19 mouse cellular contexts compared by ENCODE assay signal in genomic region chr15:78700420-78700819, GRCm38 (mm10). TPM values are rescaled to one million over a fixed set of nuclear protein-coding genes. Genes with fewer than 3 reads are reported as not detected.
"Had no signal": no experiment of that assay in that cellular context is flagged by ENCODE, and none has a peak within 500 bp of the region (broad histone marks: within the 10 kb centered on the region; RNA-seq: fewer than 3 reads in every experiment).

No protein-coding gene starts in this region.

- H3K27me3 ChIP-seq: neural tube, embryonic 13.5 days; neural tube, embryonic 15.5 days; stomach, embryonic 15.5 days had no signal

- DNase-seq: retina, postnatal 1 day; right cerebral cortex, adult 18-20 months; right cerebral cortex, postnatal 14 days; right cerebral cortex, postnatal 25 days; right cerebral cortex, postnatal 4 days; spleen, adult 18-20 months; thymus, adult 18-20 months; thymus, adult 2 months; thymus, postnatal 14 days; thymus, postnatal 25 days; thymus, postnatal 36 days; thymus, postnatal 4 days had no signal

- H3K9ac ChIP-seq: neural tube, embryonic 12.5 days; neural tube, embryonic 13.5 days; neural tube, embryonic 15.5 days; stomach, embryonic 15.5 days had no signal

- H3K4me1 ChIP-seq: stomach, embryonic 15.5 days had no signal

- H3K36me3 ChIP-seq: neural tube, embryonic 12.5 days; neural tube, embryonic 13.5 days; neural tube, embryonic 15.5 days; stomach, embryonic 15.5 days had no signal

- H3K9me3 ChIP-seq: neural tube, embryonic 12.5 days; neural tube, embryonic 13.5 days; neural tube, embryonic 15.5 days; stomach, embryonic 15.5 days had no signal

- H3K4me3 ChIP-seq: neural tube, embryonic 12.5 days; neural tube, embryonic 13.5 days; neural tube, embryonic 15.5 days; stomach, embryonic 15.5 days had no signal

- H3K27ac ChIP-seq: neural tube, embryonic 12.5 days; neural tube, embryonic 13.5 days; neural tube, embryonic 15.5 days; stomach, embryonic 15.5 days; stomach, postnatal 0 days had no signal

- H3K4me2 ChIP-seq: neural tube, embryonic 12.5 days; neural tube, embryonic 13.5 days; neural tube, embryonic 15.5 days; stomach, embryonic 15.5 days had no signal

RNA-seq across cellular contexts. Expression of gene Elfn2, which starts 18.2 kb away (rescaled TPM):
- total RNA-seq: neutrophil, adult 5-6 weeks had no signal
- polyA plus RNA-seq: stomach, embryonic 14.5 days had no signal
